Comparison of ENCODE assay signal across 30 mouse cellular contexts in the genomic region with DNA sequence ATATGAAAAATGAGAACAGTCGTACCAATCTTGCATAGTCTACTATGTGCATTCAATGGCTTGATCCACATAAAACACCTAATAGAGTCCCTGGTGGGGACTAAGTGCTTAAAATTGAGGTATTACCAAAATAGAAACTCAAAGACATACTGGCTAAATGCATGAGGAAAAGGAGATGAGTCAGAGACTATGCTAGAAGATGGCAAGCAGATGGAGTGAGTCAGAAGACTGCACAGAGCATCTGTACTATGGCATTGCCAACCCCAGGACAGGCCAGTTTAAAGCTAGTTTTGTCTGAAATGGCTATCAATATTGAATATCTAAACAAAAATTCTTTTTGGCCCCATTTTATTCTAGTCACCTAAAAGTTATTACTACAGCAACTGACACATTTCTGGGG. TPM values are rescaled to one million over a fixed set of nuclear protein-coding genes. Genes with fewer than 3 reads are reported as not detected.
DNase-seq lines count a peak whose midpoint lies in the region; ATAC-seq lines count a peak whose summit lies in the region.
"Had no signal": no experiment of that assay in that cellular context is flagged by ENCODE, and none has a peak within 500 bp of the region (broad histone marks: within the 10 kb centered on the region; RNA-seq: fewer than 3 reads in every experiment).

No protein-coding gene starts in this region.

- no peak overlapping the region for H3K27ac ChIP-seq in forebrain, embryonic 13.5 days
- H3K27ac ChIP-seq: heart, adult 2 months; hindbrain, embryonic 14.5 days; limb, embryonic 10.5 days; neural tube, embryonic 15.5 days had no signal

- H3K27me3 ChIP-seq in forebrain, embryonic 13.5 days: no peaks in the 10 kb centered on the region
- H3K27me3 ChIP-seq: megakaryocyte, embryonic 14.5 days; neural tube, embryonic 15.5 days had no signal

- no peaks in the 10 kb centered on the region for H3K4me1 ChIP-seq in forebrain, embryonic 13.5 days
- H3K4me1 ChIP-seq: limb, embryonic 10.5 days; megakaryocyte, embryonic 14.5 days; neural tube, embryonic 15.5 days had no signal

- H3K9ac ChIP-seq in forebrain, embryonic 13.5 days: no peak overlapping the region
- H3K9ac ChIP-seq: forebrain, postnatal 0 days; hindbrain, embryonic 14.5 days; liver, postnatal 0 days; neural tube, embryonic 15.5 days had no signal

- WGBS in forebrain, embryonic 13.5 days: 95% methylated on average over 1 of the region's 1 CpGs

- DNase-seq in layer of hippocampus, adult 18-20 months (ENCODE audit: low spot score in 2 of 2): peak; percentile 5 to 17
- DNase-seq in layer of hippocampus, postnatal 25 days (ENCODE audit: extremely low spot score in 1 of 2, low spot score in 1 of 2): no peak
- DNase-seq in right cerebral cortex, adult 2 months (ENCODE audit: low spot score in 2 of 2): peak; percentile 9 to 13
- no peak for DNase-seq in right cerebral cortex, postnatal 14 days
- DNase-seq in NIH3T3 (ENCODE audit: low read depth): peak; percentile 22
- DNase-seq in ovary, postnatal 36 days (ENCODE audit: low spot score): no peak
- DNase-seq: adrenal gland, postnatal 25 days; cerebellum, adult 11-12 months; cerebellum, postnatal 14 days; embryo, embryonic 11 days; forebrain, postnatal 0 days; gastrocnemius, postnatal 25 days; heart, adult 2 months; heart, postnatal 36 days; kidney, adult 8-10 months; kidney, postnatal 25 days; liver, postnatal 0 days; lung, postnatal 10 days; midbrain, embryonic 14.5 days; thymus, adult 18-20 months had no signal

- no peaks in the 10 kb centered on the region for H3K9me3 ChIP-seq in forebrain, embryonic 13.5 days (replicated peaks)
- H3K9me3 ChIP-seq: limb, embryonic 10.5 days; megakaryocyte, embryonic 14.5 days; neural tube, embryonic 15.5 days had no signal

- no peaks in the 10 kb centered on the region for H3K36me3 ChIP-seq in forebrain, embryonic 13.5 days (ENCODE audit: poor library complexity, severe bottlenecking)
- H3K36me3 ChIP-seq: limb, embryonic 10.5 days; neural tube, embryonic 15.5 days had no signal

- no peak overlapping the region for H3K4me3 ChIP-seq in forebrain, embryonic 13.5 days
- H3K4me3 ChIP-seq: heart, adult 2 months; limb, embryonic 10.5 days; megakaryocyte, embryonic 14.5 days; neural tube, embryonic 15.5 days had no signal

- no peak overlapping the region for H3K4me2 ChIP-seq in forebrain, embryonic 13.5 days
- H3K4me2 ChIP-seq: hindbrain, embryonic 14.5 days; neural tube, embryonic 15.5 days had no signal

- ATAC-seq in forebrain, embryonic 13.5 days: no peak
- ATAC-seq: forebrain, postnatal 0 days; liver, postnatal 0 days had no signal

RNA-seq across cellular contexts. Expression of a gene that starts 49.5 kb away (rescaled TPM):
- total RNA-seq in layer of hippocampus, adult 18-20 months (2021): not detected
- not detected for total RNA-seq in layer of hippocampus, postnatal 25 days (2021)
- not detected in 2 replicates for polyA plus RNA-seq in forebrain, embryonic 13.5 days (2015; fragmentation: Nextera tagmentation; extraction: Ambion mirVana)
- total RNA-seq: adrenal gland, postnatal 25 days; forebrain, postnatal 0 days; gastrocnemius, postnatal 25 days; heart, adult 2 months; heart, postnatal 36 days; liver, adult 2 months; MEL had no signal
- polyA plus RNA-seq: embryonic facial prominence, embryonic 14.5 days; forebrain, postnatal 0 days; heart, adult 2 months; heart, embryonic 14.5 days; hindbrain, embryonic 14.5 days; intestine, embryonic 14.5 days; limb, embryonic 10.5 days; liver, adult 2 months; liver, postnatal 0 days; midbrain, embryonic 14.5 days; neural tube, embryonic 15.5 days had no signal

Comparison
In these comparisons a context has a peak if more than half of its experiments do, and no peak if none do; other contexts are left out.
1. DNase-seq: peak in layer of hippocampus, adult 18-20 months (2 of 2), right cerebral cortex, adult 2 months (2 of 2) and NIH3T3 (single experiment); none in layer of hippocampus, postnatal 25 days (0 of 2), right cerebral cortex, postnatal 14 days (single experiment) and ovary, postnatal 36 days (single experiment).